Mouse (Mus musculus) adrenal gland (tissue): ENCODE results near the gene Wdr4.

Experiments
- intact Hi-C: fragments of 180-260 bp; cut with DNase I; formaldehyde crosslinking; loops from one replicate; pipeline ENCODE4 v1.15.1; 2025

The Wdr4 gene

DNA sequence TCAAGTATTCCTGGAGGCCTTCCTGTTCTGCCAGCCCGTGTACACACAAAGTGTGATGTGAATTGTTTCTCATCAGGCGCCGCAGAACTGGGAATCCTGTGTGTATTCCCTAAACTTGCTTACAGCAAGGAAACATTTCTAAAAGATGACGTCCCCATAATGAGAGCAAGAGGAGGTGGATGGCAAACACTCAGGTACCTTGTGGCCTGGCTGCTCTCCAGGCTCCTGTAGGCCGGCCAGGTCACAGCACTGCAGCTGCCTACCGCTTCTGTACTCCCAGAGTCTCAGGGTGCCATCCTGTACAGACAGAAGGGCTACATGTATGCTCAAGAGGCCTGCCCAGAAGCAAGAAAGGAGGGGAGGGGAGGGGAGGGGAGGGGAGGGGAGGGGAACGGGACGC is 19.4 kb downstream of the Wdr4 start:
- intact Hi-C loops, result no loop called here

DNA sequence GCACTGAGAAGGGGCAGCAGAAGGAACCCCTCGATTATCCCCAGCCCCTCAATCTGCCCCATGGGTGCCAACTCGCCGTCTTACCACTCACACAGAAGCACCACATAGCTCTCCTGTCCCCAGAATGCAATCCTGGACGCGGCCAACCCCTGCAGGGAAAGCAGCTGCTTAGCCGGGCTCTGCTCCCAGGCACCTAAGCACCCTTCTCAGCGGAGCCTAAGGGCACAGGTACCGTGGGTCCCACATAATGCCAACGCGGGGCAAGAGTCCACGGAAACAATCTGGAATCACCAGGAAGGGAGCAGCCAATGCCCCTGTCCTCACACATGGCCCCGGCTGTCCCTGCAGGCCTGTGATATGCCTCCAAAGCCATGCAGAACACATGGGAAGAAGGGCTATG is 20.1 kb downstream of the Wdr4 start:
- intact Hi-C loops, result no loop called here

DNA sequence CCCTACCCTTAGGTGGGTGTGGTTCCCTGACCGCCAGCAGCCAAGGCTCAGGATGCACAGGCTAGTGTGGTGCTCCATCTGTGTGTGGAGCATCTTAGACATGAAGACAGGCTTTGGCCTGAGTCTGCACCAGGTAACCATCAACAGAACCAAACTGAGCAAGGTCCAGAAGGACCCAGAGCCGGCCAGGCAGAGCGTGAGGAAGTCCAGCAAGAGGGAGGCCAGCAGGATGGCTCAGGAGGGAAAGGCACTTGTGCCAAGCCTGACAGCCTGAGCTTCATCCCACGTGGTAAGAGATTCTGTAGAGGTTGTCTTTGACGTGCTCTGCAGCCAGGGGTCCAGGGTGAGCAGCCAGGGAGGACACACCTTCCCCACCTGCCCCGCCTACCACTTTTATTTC is 22.1 kb downstream of the Wdr4 start:
- intact Hi-C loops, result no loop called here

DNA sequence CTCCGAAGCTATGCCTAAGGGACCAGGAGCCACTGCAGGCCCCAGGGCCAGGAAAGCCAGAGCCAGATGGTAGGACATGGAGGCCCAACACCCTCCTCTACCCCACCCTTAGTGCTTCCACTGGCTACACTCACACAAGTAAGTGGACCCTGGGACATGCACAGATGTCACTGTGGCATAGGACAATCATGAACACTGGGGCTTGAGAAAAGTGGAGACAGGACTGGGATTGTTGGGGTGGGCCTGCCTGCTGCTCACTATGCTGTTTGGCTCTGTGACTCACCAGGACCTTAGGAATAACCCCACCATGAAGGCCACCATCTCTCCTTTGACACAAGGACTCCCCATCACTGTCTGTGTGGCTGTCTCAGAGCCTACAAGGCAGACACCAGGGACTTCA is 24.8 kb downstream of the Wdr4 start:
- intact Hi-C loops, result no loop called here

DNA sequence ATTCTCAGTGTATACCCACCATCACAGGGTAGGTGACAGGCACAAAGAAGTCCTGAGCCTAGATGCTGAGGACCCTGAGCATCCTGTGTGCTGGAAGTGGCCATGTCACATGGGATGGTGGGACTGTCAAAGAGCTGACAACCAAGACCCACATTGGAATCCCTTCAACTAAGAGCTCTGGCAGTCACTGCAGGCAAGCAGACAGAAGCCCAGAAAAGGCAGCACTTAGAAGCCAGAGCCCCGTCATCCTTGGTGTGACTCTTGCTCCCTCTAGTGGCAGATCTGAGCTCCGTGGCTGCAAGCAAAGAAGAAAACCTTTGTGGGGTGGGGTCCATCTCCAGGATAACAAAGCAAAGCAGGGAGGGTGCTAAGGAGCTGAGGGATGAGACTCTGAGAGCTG is 27.4 kb downstream of the Wdr4 start:
- intact Hi-C loops, result loop anchor here (1.0 kb wide), 1 partner anchor 114 kb away; no protein-coding TSS in a partner anchor

DNA sequence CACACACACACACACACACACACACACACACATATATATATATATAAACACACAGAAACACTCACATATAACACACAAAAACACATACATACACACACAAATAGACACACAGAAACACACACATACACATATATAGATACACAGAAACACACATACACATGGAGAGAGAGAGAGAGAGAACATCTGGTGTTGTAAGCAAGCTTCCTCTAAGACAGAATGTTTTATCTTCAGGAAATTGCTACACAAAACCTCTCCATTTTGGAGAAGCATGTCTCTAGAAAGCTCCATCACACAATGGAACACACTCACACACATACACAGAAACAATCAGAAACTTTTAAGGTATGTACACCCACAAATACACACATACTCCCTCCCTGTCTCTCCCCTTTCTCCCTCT is 28.4 kb downstream of the Wdr4 start:
- intact Hi-C loops, result loop anchor here (2.0 kb wide), 1 partner anchor 159 kb away; no protein-coding TSS in a partner anchor

DNA sequence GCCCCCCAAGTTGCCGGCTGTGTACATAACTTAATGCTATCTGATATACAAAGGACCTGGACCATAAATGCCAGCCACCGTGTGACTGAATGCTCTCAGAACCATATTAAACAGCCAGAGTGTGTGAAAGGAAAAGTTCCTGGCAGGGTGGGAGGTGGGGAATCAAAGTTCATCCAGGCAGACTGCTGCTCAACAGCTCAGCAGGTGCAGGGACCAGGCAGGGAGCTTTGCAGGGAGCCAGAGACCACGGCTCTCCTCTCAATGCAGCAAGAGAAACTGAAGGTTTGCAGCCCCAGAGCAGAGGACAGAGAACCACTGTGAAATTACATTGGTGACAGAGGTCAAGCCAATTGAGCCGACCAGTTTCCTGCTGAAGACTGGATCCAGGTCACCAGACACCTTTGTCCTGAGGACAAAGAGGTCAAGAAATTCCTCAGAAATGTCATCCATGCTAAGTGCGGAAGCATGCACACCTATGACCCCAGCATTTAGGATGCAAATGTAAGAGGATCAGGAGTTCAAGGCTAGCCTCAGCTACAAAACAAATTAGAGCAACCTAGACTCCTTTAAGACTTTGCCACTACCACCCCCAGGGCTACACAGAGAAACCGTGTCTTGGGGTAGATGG is 32.2 kb downstream of the Wdr4 start:
- intact Hi-C loops, result no loop called here

DNA sequence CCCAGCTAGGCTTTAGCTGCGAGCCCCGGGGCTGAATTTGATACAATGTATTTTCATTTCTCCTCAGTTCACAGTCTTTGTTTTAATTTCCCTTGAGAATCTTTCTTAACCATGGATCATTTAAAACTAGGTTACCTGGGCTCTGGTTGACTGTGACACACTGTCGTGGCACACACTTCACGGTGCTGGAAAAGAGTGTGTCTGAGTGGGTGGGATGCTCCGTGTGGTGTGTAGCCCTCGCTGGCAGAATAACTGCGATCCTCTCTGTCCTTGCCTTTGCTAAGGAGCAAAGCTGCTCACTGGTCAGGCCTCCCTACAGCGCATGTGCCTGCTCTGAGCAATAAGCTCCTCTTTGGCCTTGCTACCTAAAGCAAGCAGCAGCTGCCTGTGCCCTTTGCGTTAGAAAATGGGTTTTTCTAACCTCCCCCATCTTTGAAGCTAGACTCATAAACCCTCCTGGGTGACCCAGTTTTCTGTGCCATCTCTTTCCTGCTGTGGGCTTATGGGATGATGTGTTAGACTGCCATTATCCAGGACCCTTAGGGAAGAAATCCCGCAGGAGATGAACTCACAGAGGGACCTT is 33.1 kb downstream of the Wdr4 start:
- intact Hi-C loops, result no loop called here

DNA sequence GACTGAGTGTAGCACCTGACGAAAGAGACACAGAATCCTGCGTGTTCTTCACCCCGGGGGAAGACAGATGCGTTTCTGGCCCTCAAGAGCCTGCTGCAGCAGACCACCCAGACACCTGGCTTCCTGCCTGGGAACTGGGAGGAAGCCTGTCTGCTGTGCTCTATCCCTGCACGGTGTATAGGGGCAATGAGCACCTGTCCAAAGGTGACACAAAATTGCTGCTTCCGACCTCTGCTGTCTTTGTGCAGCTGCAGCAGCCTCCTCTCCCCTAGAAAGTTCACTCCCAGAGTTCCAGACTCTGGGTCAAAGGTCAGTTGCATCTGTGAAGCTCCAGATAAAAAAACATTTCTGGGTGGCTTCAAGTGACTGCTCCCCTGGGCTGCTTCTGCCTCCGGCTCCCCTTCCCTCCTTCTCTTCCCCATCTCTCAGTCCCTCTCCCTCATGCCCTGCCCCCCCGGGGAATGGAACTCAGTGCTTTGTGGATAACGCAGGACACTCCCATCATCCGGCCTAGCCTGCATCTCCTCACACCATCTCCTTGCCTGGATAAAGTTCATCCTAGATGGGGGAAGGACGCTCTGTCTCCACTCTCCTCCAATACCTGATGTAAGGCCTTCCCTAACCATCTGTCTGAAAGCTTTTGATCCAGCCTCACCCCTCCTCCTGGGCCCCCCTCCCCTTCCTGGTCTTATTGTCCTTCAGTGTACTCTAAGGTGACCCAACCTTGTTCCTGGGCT is 40.5 kb downstream of the Wdr4 start:
- intact Hi-C loops, result no loop called here

DNA sequence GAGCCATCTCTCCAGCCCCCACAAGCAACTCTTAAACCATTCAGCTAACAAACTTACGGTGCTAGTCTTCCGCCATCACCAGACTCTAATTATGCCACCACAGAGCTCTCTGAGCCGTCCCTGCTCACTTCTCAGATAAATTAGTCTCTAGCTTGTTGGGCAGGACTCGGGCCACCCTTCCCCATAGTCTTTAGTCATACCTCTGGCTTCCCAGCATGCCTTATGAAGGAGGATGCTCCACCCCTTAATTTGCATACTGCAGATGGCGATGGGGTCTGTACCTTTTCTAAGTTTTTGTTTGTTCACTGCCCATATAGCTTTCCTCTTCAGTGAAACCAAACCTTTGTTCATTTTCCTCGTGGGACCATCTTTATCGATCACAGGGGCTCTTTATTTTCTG is 41.2 kb downstream of the Wdr4 start:
- intact Hi-C loops, result no loop called here

DNA sequence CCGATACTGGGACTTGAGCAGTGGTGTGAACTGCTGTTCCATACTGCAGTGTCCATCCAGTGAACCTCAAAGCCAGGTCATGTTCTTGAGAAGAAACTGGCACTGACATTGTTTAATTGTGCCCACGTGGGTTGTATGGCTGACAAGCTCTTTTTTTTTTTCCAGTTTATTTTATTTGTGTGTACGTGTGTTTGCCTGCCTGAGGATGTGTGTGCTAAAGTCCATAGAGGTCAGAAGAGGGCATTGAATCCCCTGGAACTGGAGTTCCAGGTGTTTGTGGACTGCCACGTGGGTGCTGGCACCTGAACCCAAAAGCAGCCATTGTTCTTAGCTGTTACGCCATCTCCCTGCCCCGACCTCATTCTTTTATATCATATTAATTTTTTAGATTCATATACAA is 45.4 kb downstream of the Wdr4 start:
- intact Hi-C loops, result no loop called here

DNA sequence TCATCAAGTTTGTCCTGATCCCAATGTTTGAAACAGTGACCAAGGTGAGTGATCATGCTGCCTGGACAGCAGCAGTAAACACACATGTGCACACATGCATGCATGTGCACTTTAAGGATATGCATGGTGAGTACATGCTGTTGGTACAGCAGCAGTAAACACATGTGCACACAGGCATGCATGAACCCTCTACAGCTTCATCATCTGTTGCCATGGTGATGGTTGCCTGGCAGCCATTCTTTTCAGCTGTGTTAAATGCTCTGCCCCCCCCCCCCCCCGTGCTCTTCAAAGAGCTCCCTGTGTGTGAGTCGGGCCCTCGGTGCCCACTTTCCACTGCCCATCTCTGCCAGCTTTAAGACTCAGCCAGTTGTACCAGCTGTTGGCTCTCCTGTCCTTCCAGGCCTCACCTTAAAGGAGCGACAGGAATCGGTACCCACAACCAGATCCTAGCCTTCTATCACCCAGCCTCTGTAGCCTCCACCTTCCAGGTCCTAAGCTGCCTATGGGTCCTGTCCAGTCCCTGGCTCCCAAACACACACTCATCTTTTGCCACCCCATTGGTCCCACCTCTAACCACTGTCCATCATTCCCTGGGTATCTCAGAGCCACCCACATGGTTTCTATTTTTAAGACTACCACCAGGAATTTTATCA is 48.9 kb downstream of the Wdr4 start:
- intact Hi-C loops, result no loop called here

DNA sequence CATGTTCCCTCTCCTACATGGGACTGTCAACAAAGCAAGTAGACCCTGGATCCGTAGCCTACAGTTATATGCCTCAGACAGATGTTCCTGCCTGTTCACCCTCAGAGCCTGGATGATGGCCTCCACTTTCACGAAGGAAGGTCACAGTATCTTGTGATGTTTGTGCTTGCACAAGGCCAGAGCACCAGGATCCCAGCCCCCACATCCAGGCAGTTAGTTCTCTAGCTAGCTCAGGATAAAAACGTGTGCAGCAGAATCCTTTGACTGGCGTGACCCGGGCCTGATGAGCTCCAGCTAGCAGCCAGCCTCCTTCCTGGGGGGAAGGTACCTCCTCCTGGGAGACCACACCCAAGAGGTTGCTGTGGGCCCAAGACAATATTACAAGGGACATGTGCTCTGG is 51.3 kb downstream of the Wdr4 start:
- intact Hi-C loops, result no loop called here

DNA sequence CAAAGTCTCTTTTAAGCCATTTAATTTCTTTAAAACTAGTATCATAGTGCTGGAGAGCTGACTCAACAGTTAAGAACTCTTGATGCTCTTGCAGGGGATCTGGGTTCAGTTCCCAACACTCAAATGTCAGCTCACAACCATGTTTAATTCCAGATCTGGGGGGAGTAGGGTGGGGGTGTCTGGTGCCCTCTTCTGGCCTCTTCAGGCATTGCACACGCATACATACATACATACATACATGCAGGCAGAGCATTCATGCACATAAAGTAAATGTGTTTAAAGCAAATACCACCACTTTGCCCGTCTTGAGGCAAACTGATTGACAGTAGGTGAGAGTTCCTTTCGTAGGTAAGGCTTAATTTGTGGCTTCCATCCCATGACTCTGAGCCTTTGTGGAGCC is 52.9 kb downstream of the Wdr4 start:
- intact Hi-C loops, result no loop called here

DNA sequence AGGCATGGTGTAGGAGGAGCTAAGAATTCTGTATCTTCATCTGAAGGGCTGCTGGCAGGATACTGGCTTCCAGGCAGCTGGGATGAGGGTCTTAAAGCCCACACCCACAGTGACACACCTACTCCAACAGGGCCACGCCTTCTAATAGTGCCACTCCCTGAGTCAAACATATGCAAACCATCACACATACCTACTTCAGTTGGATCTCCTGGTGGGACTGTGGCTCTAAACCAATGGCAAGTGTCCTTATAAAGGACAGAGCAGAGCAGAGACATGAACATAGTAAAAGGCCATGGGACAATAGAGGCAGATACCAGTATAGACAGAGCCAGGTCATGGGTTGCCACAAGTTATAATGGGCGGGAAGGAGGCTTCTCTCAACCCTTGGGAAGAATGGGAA is 57.3 kb downstream of the Wdr4 start:
- intact Hi-C loops, result no loop called here

DNA sequence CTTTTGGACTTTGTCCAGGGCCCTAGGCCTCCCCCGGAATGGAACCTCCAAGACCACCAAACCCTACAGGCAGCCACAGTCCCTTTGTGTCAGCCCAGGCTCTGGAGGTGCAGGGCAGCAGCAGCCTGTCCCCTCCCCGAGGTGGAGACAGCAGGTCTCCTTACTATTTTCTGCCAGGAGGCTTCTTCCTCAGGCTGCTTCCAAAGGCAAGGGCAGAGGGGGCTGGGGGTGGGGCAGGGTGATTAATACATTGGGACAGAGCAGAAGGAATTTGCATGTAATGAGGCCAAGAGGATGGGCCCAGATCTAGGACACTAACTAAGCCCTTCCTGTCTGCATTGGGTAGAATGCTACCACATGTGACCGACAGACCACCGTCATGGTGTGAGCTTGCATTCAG is 59.4 kb downstream of the Wdr4 start:
- intact Hi-C loops, result no loop called here

DNA sequence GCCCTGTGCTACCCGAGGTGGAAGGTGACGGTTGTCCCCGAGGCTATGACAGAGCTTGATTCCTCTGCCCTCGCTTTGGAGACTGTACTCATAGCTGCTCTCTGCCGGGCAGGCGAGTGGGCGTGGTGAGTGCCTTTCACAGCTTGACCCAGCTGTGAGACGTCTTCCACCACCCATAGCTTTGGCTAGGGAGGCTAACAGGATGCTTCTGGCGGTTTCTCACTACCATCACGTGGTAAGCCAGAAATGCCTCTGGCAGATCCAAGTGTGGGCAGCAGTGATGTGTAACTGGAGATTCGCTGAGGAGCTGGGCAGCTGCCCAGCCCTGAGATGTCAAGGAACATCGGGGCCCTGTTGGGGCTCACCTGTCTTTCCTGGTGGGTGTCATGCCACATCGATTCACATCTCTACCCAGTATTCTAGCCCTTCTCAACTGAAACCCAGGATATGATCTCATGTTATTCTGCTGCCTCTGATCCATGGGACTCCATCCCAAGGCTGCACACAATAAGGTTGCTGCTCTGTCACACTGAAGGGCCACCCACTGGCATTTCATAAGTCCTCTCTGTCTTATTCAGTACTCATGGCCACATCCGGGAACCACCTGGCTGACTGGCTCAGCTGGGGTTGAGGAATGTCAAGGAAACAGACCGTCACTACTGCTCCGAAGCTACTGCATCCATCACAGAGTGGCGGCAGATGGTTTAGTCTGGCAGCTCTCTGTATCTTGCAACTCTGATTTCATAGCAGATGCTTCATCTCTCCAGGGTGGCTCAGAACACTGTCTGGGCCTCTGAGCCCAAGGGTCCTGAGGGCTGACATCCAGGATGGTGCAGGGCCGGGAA is 62.8 kb downstream of the Wdr4 start:
- intact Hi-C loops, result no loop called here

DNA sequence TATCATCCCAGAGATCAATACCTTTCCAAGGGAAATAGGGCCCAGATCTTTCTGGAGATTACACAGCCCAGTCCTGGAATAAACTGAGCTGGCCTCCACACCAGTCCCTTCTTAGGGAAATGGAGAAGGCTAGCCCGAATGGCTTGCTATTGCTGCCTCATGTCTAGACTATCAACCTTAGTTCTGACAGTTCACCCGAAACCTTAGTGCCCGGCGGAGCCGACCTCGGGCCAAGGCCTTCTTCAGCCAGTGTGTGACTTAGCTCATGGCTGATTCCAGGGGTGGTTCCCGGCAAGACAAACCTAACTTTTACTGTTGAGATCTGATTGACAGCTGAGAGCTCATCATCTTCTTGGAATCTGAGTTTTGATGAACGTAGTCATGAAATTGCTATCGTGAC is 65.7 kb downstream of the Wdr4 start:
- intact Hi-C loops, result no loop called here

DNA sequence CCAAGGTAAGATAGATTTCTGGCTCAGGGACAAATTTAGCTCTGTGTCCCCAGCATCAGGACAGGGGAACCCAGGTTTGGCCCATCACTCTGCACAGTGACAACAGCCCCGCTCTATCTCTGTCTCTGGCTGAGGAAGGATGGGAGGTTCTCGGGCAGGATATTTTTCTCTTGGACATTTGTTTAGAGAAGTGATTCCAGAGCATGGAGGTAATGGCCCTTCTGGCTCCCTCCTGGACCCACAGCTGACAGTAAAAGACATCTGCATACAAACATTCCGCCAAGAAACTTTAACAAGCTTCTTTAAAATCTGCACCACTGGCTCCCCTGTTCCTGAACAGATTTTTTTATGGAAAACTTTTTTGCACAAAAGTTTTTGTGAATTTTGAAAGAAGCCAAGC is 66.3 kb downstream of the Wdr4 start:
- intact Hi-C loops, result no loop called here

DNA sequence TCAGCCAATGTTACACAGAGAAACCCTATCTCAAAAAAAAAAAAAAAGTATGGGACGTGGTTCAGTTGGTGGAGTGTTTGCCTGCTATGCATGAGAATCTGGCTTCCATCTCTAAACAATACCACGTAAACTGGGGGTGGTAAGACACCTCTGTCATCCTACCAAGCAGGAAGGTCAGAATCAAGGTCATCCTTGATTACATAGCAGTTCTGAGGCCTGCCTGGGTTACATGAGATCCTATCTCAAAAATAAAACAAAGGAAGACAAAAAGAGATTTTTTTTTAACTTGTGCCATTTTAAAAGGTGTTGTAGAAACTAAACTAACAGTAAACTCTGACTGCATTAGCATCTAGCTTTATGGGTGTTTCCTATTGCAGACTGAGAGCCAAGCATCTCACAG is 67.0 kb downstream of the Wdr4 start:
- intact Hi-C loops, result no loop called here

DNA sequence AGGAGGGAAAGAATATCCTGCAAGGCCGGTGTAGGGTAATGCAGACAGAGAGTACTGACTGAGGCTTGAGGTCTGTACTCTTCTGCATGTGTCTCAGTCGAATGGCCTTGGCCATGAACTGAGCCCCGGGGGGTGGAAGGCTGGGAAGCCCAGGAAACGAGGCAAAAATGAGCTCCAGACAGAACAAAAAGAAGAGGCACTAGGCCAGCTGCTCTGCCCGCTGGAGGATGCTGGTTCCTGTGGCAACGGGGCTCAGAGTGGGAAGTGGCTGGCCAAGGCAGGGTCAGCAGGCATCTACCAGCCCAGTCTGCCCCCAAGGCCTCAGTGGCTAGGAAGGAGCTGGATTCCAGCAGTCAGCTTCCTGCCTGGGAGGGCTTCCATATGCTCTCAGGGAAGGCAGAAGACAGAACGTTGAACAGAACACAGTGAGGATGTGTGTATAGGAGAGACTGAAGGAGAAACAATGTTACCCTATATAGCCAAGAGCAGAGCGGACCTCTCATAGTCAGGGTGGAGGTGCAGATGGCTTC is 68.5 kb downstream of the Wdr4 start:
- intact Hi-C loops, result no loop called here
